Mouse (Mus musculus): ENCODE measurements around the gene Siglech.
"Not testable (repeated sequence)": the region's sequence is repeated elsewhere in the genome, so short reads cannot be mapped to it uniquely, and the experiment has no call there.

The Siglech gene

GRCm38 (mm10) chr7:55767926-55768325, at the start of gene Siglech:
Gene Siglech (plus strand): TSS chr7:55768178.
- no peak for DNase-seq

GRCm38 (mm10) chr7:55722673-55723072, 45.3 kb upstream of the Siglech start:
- no peak for DNase-seq

GRCm38 (mm10) chr7:55728903-55729302, 39.1 kb upstream of the Siglech start:
- no peak for DNase-seq

GRCm38 (mm10) chr7:55734483-55734882, 33.5 kb upstream of the Siglech start:
- DNase-seq, result no peak

- DNase-seq, result peak; percentile 64 to 68
Observed at GRCm38 (mm10) chr7:55737125-55737912, 30.7 kb upstream of the Siglech start.

DNA sequence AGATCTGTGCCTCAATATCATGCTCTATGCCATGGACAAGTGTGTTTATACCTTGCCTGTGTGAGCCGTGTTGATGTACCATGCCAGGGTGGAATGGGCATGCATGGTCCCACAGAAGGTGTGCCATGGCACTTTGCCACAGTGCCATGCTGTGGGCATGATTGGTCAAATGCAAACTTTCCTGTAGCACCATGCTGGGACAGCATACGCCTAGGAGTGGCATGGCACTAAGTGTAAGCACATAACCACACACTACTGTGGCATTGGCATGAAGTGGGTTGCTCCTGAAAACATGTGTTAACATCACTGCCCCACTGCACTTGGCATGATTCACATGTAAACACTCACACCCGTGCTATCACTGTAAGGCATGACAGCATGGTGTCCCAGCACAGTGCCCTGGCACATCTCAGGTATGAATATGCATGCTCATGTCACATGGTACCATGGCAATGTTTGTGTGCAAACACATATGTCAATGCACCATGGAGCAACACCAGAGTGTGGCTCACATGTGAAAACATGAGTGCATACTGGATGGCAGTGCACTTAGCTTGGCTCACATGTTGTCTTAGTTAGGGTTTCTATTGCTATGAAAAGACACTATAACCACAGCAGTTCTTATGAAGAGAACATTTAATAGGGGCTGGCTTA, 24.2 kb upstream of the Siglech start:
- no peak for DNase-seq

GRCm38 (mm10) chr7:55744566-55745220, 23.3 kb upstream of the Siglech start:
- DNase-seq, result no peak

DNA sequence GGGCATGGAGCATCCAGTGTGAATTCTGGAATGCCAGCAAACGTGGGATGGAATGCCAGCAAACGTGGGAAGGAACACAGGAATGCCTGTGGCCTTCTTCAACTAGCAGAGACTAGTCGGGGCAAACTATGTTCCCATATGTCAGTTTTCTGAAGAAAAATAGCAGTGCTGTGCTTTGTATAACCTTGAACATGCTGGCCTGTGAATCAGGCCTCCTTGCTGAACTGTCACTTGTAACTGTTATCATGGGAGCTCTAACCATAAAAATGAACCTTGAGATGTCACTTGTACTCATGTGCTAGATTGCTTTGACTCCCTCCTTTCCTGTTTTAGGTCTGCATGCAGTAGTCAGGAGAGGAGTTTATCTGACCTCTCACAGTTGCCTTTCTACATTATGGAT, 17.1 kb upstream of the Siglech start:
- no peak for DNase-seq

DNA sequence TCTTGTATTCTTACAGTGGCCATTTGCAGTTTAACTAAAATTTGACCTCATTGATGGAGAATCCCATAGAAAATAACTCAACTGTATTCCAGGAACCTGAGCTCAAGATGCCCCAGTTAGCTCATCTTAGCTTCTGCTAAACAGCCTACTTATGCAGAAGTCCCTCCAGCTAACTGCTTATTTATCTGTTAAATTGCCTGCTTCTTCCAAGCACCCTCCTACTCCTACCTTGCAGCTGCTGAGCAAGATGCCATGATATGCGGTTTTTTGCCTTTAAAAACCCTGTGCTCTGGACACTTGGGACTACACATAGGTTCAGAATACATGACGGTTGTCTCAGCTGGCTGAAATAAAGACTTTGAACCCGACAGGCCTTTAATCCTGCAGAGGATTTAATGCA, 8.6 kb upstream of the Siglech start:
- no peak for DNase-seq

DNA sequence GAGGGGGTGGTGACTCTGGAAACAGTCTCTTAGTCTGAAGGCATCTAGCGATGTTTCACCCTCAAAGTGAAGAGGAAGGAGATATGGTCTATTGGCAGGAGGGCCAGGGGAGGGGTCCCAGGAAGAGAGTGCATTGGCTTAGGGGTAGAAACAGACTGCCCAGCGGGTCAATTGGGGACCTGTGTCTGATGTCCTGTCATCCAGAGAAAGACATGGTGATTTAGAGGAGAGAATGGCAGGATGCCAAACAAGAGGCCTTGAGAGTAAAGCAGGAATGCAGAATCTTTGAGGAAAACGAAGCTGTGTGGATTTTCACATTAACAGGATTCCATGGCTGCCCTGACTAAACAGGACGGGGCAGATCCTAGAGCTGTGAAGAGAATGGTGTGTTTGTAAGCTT, 12.0 kb downstream of the Siglech start:
- peak in 1 of 2 experiments; percentile 8 for DNase-seq

- no peak for DNase-seq
Observed at GRCm38 (mm10) chr7:55782493-55782892, 14.5 kb downstream of the Siglech start.

DNA sequence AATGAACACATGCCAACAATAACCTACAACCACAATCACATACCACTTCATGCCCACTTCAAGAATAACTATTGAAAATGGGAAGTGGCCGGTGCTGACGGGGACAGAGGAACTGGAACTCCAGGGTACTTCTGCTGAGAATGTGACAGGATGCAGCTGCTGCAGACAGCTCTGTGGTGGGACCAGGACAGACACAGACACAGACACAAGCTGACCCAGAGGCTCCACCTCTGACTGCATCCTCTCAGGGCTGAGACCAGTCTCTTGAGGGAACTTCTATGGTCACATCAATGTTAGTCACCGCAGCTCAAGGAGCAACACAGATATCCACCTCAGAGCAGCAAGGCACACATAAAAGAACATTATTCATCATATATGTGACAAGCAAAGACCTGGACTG, 16.6 kb downstream of the Siglech start:
- peak; percentile 35 to 42 for DNase-seq

DNA sequence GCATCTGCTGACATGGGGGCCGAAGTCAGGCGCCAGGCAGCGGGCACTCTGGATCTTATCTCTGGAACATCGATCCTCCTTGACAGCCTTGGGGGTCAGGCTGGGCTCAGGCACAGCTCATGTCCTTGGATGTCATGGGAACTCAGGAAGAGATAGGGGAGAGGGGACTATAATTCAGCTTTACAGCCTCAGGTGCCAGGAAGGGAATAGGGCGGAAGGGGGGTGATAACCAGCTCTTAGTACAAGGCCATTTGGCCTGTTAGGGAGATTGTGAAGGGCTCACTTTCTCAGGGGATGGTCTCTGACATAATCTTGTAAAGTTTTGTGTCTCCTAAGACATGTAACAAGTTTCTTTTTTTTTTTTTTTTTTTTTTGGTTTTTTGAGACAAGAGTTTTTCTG, 22.6 kb downstream of the Siglech start:
- not testable (repeated sequence) for DNase-seq

DNA sequence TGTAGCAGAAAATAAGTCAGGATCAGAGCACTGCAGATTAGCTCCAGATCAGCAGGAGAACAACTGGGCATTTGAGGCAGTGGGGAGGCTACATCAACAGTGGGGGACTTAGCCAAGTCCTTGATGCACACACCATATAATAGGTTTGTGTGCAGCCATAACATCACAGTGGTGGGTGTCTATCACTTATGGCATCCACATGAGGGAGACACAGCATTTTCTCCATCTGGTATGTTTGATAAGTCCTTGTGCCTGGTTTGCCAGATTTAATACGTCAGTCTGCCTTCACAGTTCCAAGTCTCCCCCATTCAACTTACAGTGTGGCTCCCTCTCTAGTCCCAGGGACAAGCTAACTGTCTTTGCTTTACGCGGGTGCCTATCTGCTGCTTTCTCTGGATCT, 24.3 kb downstream of the Siglech start:
- no peak for DNase-seq

DNA sequence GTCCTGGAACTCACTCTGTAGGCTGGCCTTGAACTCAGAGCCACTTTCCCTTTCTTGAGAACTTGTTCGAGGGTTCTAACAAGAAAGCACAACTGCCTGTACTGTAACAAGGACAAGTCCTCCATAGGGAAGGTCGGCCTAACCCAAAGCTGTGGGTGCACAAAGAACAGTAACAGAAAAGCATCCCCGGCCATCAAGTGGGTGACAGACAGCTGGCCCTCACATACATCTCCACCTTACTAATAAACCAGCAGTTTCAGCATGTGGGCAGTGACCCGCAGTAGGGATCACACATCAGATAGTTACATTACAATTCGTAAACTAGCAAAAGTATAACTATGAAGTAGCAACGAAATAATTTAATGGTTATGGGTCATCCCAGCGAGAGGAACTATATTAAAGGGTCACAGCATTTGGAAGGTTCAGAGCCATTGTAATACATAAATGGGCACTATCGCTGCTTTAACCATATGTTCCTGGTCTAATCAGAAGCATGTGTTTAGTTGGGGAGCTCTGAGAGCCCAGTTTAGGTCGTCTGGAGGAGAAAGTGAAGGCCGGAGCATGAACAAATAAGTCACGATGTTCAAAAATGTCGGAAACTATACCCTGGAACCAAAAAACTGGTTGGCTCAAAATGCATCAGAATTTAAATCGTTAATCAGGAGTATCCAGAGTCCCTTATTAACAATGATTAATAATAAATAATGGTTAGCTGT, 25.4 kb downstream of the Siglech start:
- DNase-seq, result peak in 1 of 2 experiments; percentile 3

DNA sequence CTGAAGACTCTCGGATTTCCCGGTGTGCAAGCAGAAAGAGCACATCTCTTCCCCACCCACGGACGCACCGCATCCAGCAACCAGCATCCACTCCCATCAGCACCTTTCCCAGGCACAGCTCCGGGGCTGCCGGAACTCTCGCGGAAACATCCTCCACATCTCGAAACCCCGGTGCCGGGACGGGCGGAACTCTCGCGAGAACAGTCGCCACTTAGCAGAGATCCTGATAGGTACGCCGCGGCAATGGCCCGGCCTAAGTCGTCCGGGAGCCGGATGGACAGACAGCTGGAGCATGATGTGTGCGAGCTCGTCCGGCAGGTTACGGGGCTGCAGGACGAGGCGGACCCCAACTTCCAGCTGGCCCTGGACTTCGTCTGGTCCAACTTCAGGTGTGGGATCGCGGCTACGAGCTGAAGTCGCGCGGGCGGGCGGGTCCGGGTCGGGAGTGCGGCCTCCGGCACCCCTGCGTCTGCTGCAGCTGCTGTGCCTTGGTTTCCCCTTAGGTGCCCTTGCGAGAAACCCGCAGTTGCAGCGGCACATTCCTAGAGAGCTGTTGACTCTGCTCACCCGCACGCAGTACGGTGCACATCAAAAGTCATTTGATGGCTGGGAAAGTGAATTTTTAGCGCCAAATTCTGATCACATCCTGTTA, 26.1 kb downstream of the Siglech start, which contains the start of gene Tubgcp5:
Tubgcp5 (plus strand) TSS at position 203 of the 652 bp plus-strand sequence.
- DNase-seq, result peak; percentile 98 to 99

GRCm38 (mm10) chr7:55799981-55800380, 32.0 kb downstream of the Siglech start:
- DNase-seq, result no peak

DNA sequence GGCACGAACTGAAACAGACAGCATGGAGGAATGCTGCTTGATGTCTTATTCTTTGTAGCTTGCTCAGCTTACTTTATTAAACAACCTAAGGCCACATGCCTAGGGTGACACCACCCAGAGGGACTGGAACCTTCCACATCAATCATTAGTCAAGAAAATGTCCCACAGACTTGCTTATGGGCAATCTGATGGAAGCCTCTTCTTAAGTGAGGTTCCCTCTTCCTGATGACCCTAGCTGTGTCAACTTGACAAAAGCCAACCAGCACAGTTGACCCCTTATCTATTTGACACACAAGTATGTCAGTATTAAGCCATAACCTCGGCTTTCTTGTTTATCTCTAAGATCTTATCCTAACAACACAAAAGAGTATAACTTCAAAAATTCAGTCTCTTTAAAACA, 42.0 kb downstream of the Siglech start:
- DNase-seq, result no peak

DNA sequence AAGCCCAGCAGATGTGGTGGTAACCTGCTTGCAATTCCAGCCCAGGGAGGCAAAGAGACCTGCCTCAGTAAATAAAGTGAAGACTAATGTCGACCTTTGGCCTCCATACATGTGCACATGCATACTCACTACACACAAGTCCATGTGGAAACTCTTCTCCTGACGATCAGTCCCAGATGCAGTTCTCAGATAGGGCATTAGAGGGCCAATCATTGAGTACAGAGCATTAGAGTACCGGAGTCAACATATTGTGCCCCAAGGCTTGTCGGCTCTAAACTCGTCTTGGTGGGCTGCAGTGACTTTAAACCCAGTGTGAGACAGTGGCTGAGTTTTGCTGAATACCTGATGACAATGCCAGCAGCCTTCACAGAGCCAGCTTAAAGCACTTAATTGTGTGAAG, 56.5 kb downstream of the Siglech start:
- DNase-seq, result no peak

GRCm38 (mm10) chr7:55827551-55827950, 59.6 kb downstream of the Siglech start:
- no peak for DNase-seq
